Mouse (Mus musculus) large intestine, adult 2 months (tissue): ENCODE measurements around the gene Upk3b. TPM values are rescaled to one million over a fixed set of nuclear protein-coding genes. Genes with fewer than 3 reads are reported as not detected.
A peak's percentile ranks its signal among the peaks of the same experiment; 100 is the strongest.

ENCODE experiments used
- DNase-seq: peaks from one replicate; pipeline ENCODE4 v3.0.0-alpha.2; 2012; ENCODE audit warnings: low read depth, low spot score
- WGBS: fragments of 180-500 bp; shearing (Covaris S2); methylation state at CpG from one replicate; pipeline ENCODE4 v1.1.7; 2018; 5-methylcytosine and 5-hydroxymethylcytosine counted together
- polyA plus RNA-seq: library from polyadenylated mRNA; depleted of rRNA; stranded (reverse); fragments of >200 nt; gene quantifications from 2 replicates; pipeline ENCODE4 v1.2.3, GENCODE M21; 2012

Upk3b gene
- polyA plus RNA-seq, 1 experiment = 10.9 TPM

GRCm38 (mm10) chr5:136066404-136067148 is 28.3 kb downstream of the Upk3b start:
- DNase-seq = peak; percentile 84
- WGBS = 19% methylated on average over 11 of the region's 11 CpGs

GRCm38 (mm10) chr5:136069411-136069810 is 31.1 kb downstream of the Upk3b start:
- DNase-seq = no peak
- WGBS = 61% methylated on average over 2 of the region's 2 CpGs

GRCm38 (mm10) chr5:136073051-136073450 is 34.8 kb downstream of the Upk3b start:
- WGBS = 55% methylated on average over 6 of the region's 6 CpGs
- no peak for DNase-seq

GRCm38 (mm10) chr5:136073526-136073925 is 35.2 kb downstream of the Upk3b start:
- no peak for DNase-seq
- WGBS = 50% methylated on average over 11 of the region's 11 CpGs

- no peak for DNase-seq
- 97% methylated on average over 5 of the region's 5 CpGs for WGBS
These were observed 36.8 kb downstream of the Upk3b start for GRCm38 (mm10) chr5:136075076-136075475.

GRCm38 (mm10) chr5:136076284-136076683 is 38.0 kb downstream of the Upk3b start:
- WGBS = 8% methylated on average over 7 of the region's 7 CpGs
- no peak for DNase-seq

GRCm38 (mm10) chr5:136077001-136077550 is 38.8 kb downstream of the Upk3b start:
- 63% methylated on average over 9 of the region's 9 CpGs for whole genome bisulfite sequencing
- DNase-seq = no peak

GRCm38 (mm10) chr5:136078136-136078535 is 39.8 kb downstream of the Upk3b start:
- DNase-seq = no peak
- WGBS = 94% methylated on average over 5 of the region's 5 CpGs

- 84% methylated on average over 4 of the region's 4 CpGs for WGBS
- no peak for DNase-seq
These were observed 44.0 kb downstream of the Upk3b start for GRCm38 (mm10) chr5:136082345-136082744.

- DNase-seq = peak; percentile 90
- WGBS = under 1% methylated on average over 28 of the region's 28 CpGs
These were observed 45.4 kb downstream of the Upk3b start, which contains the start of gene Rasa4 for GRCm38 (mm10) chr5:136083669-136084107. TSS of gene Rasa4 (plus strand) at chr5:136083916.

GRCm38 (mm10) chr5:136084144-136084881 is 46.0 kb downstream of the Upk3b start:
- 3% methylated on average over 23 of the region's 23 CpGs for WGBS
- DNase-seq = no peak

- DNase-seq = no peak
- 21% methylated on average over 21 of the region's 21 CpGs for WGBS
These were observed 46.8 kb downstream of the Upk3b start for GRCm38 (mm10) chr5:136084891-136085651.

GRCm38 (mm10) chr5:136086290-136086689 is 48.0 kb downstream of the Upk3b start:
- 88% methylated on average over 8 of the region's 8 CpGs for WGBS
- DNase-seq = no peak

- 42% methylated on average over 14 of the region's 14 CpGs for WGBS
- no peak for DNase-seq
These were observed 50.7 kb downstream of the Upk3b start for GRCm38 (mm10) chr5:136088821-136089575.

- DNase-seq = no peak
- 79% methylated on average over 5 of the region's 5 CpGs for WGBS
These were observed 53.6 kb downstream of the Upk3b start for GRCm38 (mm10) chr5:136091927-136092326.

- WGBS = 76% methylated on average over 8 of the region's 8 CpGs
- DNase-seq = no peak
These were observed 56.1 kb downstream of the Upk3b start for GRCm38 (mm10) chr5:136094249-136095010.

GRCm38 (mm10) chr5:136095089-136095488 is 56.8 kb downstream of the Upk3b start:
- no peak for DNase-seq
- WGBS = 81% methylated on average over 7 of the region's 7 CpGs
